Mouse (Mus musculus) pancreas, adult 10 weeks (tissue): ENCODE measurements around the gene Sprr2k. TPM values are rescaled to one million over a fixed set of nuclear protein-coding genes. Genes with fewer than 3 reads are reported as not detected.

Experiments used
- polyA plus RNA-seq: library from polyadenylated mRNA; stranded (reverse); fragments of 350-450 nt; fragmentation: Illumina TruSeq; extraction: RNeasy Lipid Tissue Mini Kit (QIAGEN cat#74804); gene quantifications from one replicate; pipeline ENCODE4 v1.2.3, GENCODE M21; 2015; ENCODE audit warnings: low read depth, low replicate concordance; ENCODE audit not compliant: insufficient read depth

Sprr2k gene
- polyA plus RNA-seq, result not detected

GRCm38 (mm10) chr3:92432282-92432681 lies at the start of gene Sprr2k:
Gene Sprr2k, plus strand, starts transcription at chr3:92432582.

GRCm38 (mm10) chr3:92385385-92385784 lies 47.0 kb upstream of the Sprr2k start, which contains the start of gene Sprr2h:
Gene Sprr2h, plus strand, starts transcription at chr3:92385685.

DNA sequence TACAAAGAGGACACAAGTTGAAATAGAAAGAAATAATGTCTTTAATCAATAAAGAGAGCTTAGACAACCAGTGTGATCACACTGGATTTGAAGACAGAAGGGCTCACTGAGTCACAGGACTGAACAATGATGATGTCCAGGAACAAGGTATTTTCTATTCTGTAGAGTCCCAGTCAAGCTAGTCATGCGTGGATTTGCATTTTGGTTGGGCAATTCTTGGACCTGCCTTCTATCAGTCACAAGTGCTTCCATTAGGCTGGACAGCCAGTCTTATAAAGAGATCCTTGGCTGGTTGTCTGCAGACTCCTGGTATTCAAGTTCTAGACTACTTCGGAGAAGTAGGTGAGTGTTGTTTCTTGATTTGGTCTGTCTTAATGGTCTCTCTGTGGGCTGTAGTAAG lies 24.7 kb upstream of the Sprr2k start, which contains the start of gene Sprr2i:
Gene Sprr2i (plus strand): TSS at position 301 of the 400 bp plus-strand sequence.

GRCm38 (mm10) chr3:92417782-92418181 lies 14.6 kb upstream of the Sprr2k start, which contains the start of gene Sprr2j-ps:
Gene Sprr2j-ps, plus strand, starts transcription at chr3:92418082.

DNA sequence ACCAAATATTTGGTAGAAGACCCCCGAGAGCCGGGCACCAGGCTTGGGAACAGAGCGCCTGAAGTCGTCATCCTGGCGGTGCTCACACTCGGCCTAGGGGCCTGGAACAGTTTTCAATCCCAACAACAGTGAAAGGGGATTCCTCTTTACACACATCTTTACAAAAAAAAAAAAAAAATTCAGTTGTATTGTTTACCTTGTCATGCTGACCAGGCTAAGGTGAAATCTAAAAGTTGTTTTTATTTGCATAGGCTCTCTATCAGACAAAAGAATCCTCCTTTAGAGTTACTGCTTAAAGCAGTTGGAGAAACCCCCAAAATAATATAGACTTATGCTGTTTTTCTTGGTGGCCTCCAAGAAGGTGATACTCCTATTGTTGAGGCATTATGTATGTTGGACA lies 3.1 kb upstream of the Sprr2k start, which contains the start of gene Gm9774:
Gene Gm9774 (minus strand): TSS at position 101 of the 400 bp plus-strand sequence.

GRCm38 (mm10) chr3:92438689-92439088 lies 6.3 kb downstream of the Sprr2k start, which contains the start of gene Sprr1b:
Gene Sprr1b, minus strand, starts transcription at chr3:92438789.

GRCm38 (mm10) chr3:92458620-92459019 lies 26.2 kb downstream of the Sprr2k start, which contains the start of gene Sprr3:
Gene Sprr3, minus strand, starts transcription at chr3:92458720.

Other genes with a start within 250 kb of the Sprr2k start
- not detected for gene Sprr2a1, start 216.8 kb upstream of the Sprr2k start, polyA plus RNA-seq
- gene Sprr2a2, start 216.7 kb upstream of the Sprr2k start, polyA plus RNA-seq, result not detected
- not detected for gene Sprr2a3, start 147.2 kb upstream of the Sprr2k start, polyA plus RNA-seq
- not detected for gene Sprr2b, start 116.0 kb upstream of the Sprr2k start, polyA plus RNA-seq
- not detected for gene Sprr2d, start 93.4 kb upstream of the Sprr2k start, polyA plus RNA-seq
- not detected for gene Sprr2e, start 80.4 kb upstream of the Sprr2k start, polyA plus RNA-seq
- not detected for gene Sprr2f, start 67.4 kb upstream of the Sprr2k start, polyA plus RNA-seq
- not detected for gene Sprr2h, start 46.9 kb upstream of the Sprr2k start, polyA plus RNA-seq
- gene Sprr2i, start 24.6 kb upstream of the Sprr2k start, polyA plus RNA-seq, result not detected
- not detected for gene Sprr2j-ps, start 14.5 kb upstream of the Sprr2k start, polyA plus RNA-seq
- not detected for gene Gm9774, start 3.2 kb upstream of the Sprr2k start, polyA plus RNA-seq
- not detected for gene Sprr1b, start 6.2 kb downstream of the Sprr2k start, polyA plus RNA-seq
- not detected for gene Sprr3, start 26.1 kb downstream of the Sprr2k start, polyA plus RNA-seq
- not detected for gene Sprr1a, start 53.3 kb downstream of the Sprr2k start, polyA plus RNA-seq
- gene Sprr4, start 67.9 kb downstream of the Sprr2k start, polyA plus RNA-seq, result not detected
- not detected for gene 2310046K23Rik, start 101.9 kb downstream of the Sprr2k start, polyA plus RNA-seq
- not detected for gene Ivl, start 141.2 kb downstream of the Sprr2k start, polyA plus RNA-seq
- not detected for gene Smcp, start 156.4 kb downstream of the Sprr2k start, polyA plus RNA-seq
- gene 2210017I01Rik, start 174.9 kb downstream of the Sprr2k start, polyA plus RNA-seq, result not detected
- gene Lce6a, start 189.1 kb downstream of the Sprr2k start, polyA plus RNA-seq, result not detected
- gene Lce1a1, start 215.7 kb downstream of the Sprr2k start, polyA plus RNA-seq, result not detected
- gene Lce1b, start 224.3 kb downstream of the Sprr2k start, polyA plus RNA-seq, result not detected
- gene Lce1a2, start 237.7 kb downstream of the Sprr2k start, polyA plus RNA-seq, result not detected
- gene Lce1c, start 246.7 kb downstream of the Sprr2k start, polyA plus RNA-seq, result not detected